Mouse (Mus musculus): ENCODE data around the gene Prdx2.

Prdx2 gene

DNA sequence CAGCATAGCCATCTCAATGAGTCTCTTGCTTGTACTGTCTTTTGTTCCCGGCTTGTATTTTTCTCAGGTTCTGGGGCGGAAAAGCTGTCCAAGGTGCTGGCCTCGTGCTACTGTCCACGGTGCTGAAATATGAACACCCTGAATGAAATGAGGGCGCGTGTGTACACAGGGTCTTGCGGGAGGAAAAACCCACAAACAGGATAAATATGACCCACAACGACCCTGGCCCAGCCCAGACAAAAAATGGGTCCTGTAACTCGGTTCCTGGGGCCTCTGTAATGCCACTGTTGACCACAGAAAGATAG is 22.2 kb upstream of the Prdx2 start:
- DNase-seq (ENCODE audit: low spot score in 2 of 2), result no peak

DNA sequence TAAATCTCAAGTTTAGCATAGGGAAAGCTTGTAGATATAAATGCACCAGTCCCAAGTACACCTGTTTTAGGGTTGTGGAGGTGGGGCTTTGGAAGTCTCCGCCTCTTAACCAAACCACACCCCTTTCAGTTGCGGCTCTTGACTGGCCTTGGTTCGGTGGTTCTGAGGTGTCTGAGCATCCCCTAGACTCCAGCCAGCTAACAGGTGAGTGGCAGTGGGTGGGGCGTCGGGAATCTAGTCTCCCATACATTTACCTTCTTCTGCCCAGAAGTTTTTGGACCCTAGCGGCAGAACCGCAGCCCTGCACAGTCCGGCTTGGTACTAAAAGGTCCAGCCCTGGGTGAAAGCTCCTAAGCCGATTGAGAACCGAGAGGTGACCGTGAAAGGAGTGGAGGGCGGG is 19.6 kb upstream of the Prdx2 start:
- no peak for DNase-seq (ENCODE audit: low spot score in 2 of 2)

DNA sequence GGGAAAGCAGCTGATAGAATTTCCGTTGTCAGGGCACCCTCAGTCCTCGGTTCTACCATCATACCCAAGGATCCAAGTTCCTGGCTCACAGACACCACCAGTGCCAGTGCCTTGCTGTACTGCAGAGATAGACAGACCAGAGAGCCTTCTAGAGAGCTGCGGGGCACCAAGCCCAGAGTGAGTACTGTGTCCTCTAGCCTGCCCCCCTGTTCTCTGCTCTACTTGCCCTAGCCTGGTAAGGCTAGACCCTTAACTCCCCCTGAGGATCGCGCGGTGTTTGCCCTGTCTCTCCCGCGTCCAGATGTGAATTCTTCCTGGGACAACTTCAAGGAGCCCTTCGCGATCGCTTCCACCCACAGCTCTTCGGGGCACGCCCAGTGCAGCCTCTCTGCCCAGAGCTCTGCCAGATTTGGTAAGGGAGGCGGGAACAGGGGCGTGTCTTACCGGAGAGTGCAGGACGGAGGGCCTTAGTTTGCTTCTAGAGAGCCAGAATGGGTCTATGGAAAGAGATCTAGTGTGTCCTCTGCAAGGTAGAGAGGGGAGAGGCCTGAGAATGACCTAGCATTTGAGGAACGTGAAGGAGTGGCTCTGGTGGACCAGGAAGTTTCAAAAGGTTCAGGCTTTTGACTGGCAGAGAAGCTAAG is 16.7 kb upstream of the Prdx2 start:
- peak in 1 of 2 experiments; percentile 39 for DNase-seq (ENCODE audit: low spot score in 2 of 2)

DNA sequence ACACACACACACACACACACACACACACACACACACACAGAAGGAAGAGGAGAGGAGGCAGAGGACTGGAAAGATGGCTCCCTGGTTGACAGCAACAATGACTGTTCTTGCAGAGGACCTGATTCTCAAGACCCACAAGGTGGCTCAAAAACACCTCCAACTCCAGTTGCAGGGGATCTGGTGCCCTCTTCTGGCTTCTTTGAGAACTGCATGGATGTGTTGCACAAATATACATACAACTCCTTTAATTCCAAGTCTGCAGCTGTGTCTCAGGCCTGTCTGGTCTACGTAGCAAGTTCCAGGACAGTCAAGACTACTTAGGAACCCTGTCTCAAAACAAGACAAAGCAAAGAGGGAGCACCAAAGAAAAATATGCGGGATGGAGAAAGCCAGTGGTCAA is 12.6 kb upstream of the Prdx2 start:
- DNase-seq (ENCODE audit: low spot score in 2 of 2), result peak in 1 of 2 experiments; percentile 55

GRCm38 (mm10) chr8:84959811-84960210 is 9.6 kb upstream of the Prdx2 start:
- no peak for DNase-seq (ENCODE audit: low spot score in 2 of 2)

GRCm38 (mm10) chr8:84963952-84964351 is 5.4 kb upstream of the Prdx2 start:
- DNase-seq (ENCODE audit: low spot score in 2 of 2), result no peak

DNA sequence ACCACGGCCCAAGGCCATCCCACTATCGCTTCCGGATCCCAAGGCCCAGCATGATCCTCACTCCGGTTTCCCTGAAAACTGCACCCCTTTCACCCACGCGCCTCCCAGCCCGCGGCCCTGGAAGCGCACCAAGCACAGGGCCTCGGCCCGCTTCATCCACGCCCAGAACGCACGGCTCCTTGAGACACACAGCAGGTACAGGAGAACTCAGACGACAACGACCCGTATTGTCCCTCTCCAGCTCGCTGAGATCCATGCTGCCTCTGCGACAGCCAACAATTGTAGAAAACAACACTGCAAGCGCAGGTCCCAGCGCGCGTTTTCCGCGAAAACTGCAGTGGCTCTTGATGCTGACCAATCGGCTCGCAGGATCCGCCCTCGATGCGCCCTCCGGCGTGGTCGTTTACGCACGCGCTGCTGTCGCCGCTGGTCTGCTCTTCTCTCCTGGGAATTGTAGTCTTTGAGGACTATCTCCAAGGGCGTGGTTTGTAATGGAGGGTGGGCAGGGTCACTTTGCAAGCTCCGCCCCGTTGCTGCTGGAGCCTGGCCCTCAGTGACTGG is 3.6 kb upstream of the Prdx2 start:
- DNase-seq (ENCODE audit: low spot score in 2 of 2), result peak; percentile 95 to 96

DNA sequence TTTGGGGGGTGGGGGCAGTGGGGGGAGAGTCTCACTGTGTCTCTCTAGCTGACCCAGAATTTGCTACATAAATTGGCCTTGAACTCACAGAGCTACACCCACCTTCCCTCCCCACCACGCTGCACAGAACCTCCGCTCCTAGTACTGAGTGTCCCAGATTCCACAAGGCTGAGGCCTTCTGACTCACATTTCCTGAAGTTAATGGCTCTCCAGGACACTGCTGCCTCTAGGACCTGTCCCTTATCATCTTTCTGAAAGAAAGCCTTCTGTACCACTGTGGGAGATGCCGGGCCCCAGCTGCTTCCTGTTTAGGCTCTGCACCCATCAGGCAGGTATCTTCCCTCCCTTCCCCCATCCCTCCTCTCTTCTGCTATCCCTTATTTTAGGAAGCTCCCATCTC is 2.8 kb upstream of the Prdx2 start:
- DNase-seq (ENCODE audit: low spot score in 2 of 2), result no peak

DNA sequence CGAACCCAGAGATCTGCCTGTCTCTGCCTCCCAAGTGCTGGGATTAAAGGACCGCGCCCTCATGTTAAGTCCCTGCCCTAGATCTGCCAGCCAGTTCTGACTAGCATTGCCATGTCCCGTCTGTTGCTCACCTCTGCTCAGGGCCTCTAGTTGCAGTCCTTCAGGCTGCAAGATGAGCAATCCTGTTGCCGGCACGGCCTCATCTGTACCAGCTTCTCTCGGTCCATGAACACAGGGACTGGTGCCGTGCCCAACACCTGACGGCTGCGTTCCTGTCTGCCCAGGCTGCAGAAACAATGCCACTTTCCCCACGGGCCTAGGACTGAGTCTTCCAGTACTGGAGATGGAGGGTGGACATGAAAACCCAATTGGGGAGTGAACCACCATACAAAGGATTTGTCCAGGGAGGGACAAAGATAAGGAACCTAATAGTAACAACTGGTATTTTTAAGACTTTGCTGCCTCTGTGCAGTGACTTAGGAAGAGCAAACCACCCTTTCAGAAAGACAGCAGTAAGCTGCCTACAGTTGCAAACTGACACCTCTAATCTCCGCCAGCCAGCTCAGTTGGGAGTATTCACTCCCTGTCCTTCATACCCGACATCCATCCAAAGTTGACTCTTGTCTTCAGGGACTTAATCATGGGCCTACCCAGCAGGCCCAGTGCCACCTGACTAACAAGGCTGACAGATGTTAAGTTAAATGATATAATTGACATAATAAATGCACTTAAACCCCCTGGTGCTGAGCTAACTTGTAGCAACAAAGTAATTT is 1.7 kb upstream of the Prdx2 start:
- DNase-seq (ENCODE audit: low spot score in 2 of 2), result no peak

DNA sequence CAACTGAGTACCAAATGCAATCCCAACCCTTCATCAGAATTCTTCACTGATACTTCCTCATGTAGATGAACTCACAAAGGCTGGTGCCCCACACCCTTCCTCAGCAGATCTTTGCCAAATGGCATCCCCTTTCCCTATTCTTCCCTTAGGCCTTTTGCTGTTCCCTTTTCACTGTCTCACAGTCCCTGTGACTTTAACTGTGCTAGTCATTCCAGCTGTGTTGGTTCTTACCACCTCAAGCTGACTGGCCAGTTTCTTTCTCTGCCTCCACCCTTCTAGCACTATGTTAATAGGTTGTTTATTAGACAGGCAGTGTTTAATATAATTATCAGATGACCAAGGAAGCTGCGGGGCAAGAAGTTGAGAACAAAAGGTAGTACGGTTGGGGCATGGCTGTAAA is 737 bp upstream of the Prdx2 start:
- DNase-seq (ENCODE audit: low spot score in 2 of 2), result no peak

GRCm38 (mm10) chr8:84970135-84970790 is 876 bp downstream of the Prdx2 start:
- no peak for DNase-seq (ENCODE audit: low spot score in 2 of 2)

DNA sequence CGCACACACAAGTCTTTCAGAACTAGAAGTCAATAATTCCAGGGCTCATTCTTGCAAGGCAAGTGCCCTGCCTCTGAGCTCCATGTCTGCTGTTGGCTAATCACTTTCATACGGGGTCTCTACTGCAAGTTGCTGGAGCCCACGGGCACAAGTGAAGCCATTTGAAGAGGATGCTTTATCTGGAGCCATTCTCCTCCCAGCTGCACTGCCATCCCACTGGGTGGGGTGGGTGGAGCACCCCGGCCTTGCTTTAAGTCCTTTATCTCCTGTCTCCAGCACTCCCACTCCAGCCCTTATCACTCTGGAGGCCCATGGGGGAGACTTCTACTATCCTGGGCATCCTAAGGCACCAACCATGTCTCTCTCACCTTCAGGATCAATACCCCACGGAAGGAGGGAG is 1.5 kb downstream of the Prdx2 start:
- DNase-seq (ENCODE audit: low spot score in 2 of 2), result peak; percentile 68 to 83

- DNase-seq (ENCODE audit: low spot score in 2 of 2), result no peak
These were observed 3.7 kb downstream of the Prdx2 start for GRCm38 (mm10) chr8:84973079-84973478.

GRCm38 (mm10) chr8:84973803-84974542 is 4.6 kb downstream of the Prdx2 start:
- DNase-seq (ENCODE audit: low spot score in 2 of 2), result peak; percentile 56 to 62

DNA sequence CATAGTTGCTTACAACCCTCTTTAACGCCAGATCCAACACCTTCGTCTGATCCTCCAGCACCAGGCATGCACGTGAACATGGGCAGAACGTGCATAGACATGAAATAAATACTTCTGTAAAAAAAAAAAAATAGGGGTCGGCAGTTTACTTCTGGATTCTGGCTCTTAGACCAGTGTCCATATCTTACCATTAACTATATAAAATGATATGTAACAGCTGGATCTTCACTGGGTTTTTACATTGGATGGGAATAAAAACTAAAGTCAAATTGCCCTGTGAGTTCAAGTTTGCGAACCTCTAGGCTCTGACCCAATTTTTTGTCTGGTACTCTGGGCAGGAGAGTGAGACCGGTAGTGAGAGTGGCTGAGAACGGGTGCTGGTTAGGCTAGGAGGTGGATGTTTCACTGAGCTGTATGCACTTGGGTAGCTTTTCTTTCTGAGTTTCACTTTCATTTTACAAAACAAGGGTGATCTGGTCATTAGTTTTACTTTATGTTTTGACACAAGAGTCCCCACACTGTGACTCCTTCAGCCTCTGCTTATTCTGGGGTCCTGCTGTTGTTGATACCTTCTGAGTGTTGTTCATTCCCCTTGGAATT is 5.3 kb downstream of the Prdx2 start:
- no peak for DNase-seq (ENCODE audit: low spot score in 2 of 2)

DNA sequence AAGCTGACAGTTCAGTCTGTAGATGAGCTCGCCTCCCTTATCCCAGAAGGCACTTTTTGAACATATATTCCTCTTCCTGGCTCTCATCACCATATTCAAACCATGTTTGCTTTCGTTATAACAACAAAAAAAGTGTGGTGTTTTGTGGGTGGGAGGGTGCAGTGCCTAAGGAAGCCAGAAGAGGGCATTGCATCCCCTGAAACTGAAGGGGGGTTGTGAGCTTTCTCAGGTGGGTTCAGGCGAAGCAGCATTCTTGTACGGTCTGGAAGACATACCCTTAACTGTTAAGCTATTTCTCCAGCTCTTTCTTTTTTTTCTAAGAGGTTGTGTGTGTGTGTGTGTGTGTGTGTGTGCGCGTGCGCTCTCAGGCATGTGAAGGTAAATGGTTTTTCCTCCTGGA is 6.0 kb downstream of the Prdx2 start:
- DNase-seq (ENCODE audit: low spot score in 2 of 2), result peak; percentile 77 to 82

GRCm38 (mm10) chr8:84976031-84976762 is 6.8 kb downstream of the Prdx2 start:
- peak; percentile 93 to 95 for DNase-seq (ENCODE audit: low spot score in 2 of 2)

GRCm38 (mm10) chr8:84976763-84977434 is 7.5 kb downstream of the Prdx2 start:
- no peak for DNase-seq (ENCODE audit: low spot score in 2 of 2)

- DNase-seq (ENCODE audit: low spot score in 2 of 2), result peak; percentile 81 to 82
These were observed 8.3 kb downstream of the Prdx2 start for GRCm38 (mm10) chr8:84977435-84978247.

Measured in spleen, postnatal 36 days (tissue).